Mouse (Mus musculus) embryonic facial prominence, embryonic 11.5 days (tissue): Measurements from ENCODE around the gene Chrna9. TPM values are rescaled to one million over a fixed set of nuclear protein-coding genes. Genes with fewer than 3 reads are reported as not detected.

ENCODE experiments used
- ATAC-seq: fragments of 200-750 bp; cut with Nextera tagmentation; replicated peaks from 2 replicates; pipeline ENCODE4 v1.8.0; 2017; ENCODE audit warnings: low read depth; ENCODE audit not compliant: insufficient number of reproducible peaks, low FRiP score, low TSS enrichment
- DNase-seq: peaks from one replicate; pipeline ENCODE4 v3.0.0-alpha.2; 2015; ENCODE audit warnings: low spot score
- H3K27ac ChIP-seq: fragments of 300-500 bp; sonication (generic); replicated peaks from 2 replicates; pipeline ENCODE4 v1.5.1; 2014; ENCODE audit warnings: mild to moderate bottlenecking, low read depth, low read length, control low read depth
- H3K27me3 ChIP-seq: fragments of 300-500 bp; sonication (generic); 2 replicates; pipeline ENCODE4 v1.6.1; 2014; ENCODE audit warnings: mild to moderate bottlenecking, low read length, moderate library complexity, mixed read lengths; ENCODE audit not compliant: control insufficient read depth, insufficient read depth
- H3K36me3 ChIP-seq: fragments of 300-500 bp; sonication (generic); replicated peaks from 2 replicates; pipeline ENCODE4 v1.6.1; 2014; ENCODE audit warnings: low read depth, mild to moderate bottlenecking, low read length, moderate library complexity, mixed read lengths; ENCODE audit not compliant: control insufficient read depth, insufficient read depth
- H3K4me1 ChIP-seq: fragments of 300-500 bp; sonication (generic); 2 replicates; pipeline ENCODE4 v1.6.1; 2014; ENCODE audit warnings: low read length, mixed read lengths; ENCODE audit not compliant: control insufficient read depth, insufficient read depth
- H3K4me2 ChIP-seq: fragments of 300-500 bp; sonication (generic); 2 replicates; pipeline ENCODE4 v1.6.1; 2014; ENCODE audit warnings: low read depth, mild to moderate bottlenecking, control low read depth, low read length, moderate library complexity
- H3K4me3 ChIP-seq: fragments of 300-500 bp; sonication (generic); 2 replicates; pipeline ENCODE4 v1.5.1; 2014; ENCODE audit warnings: low read depth, low read length, control low read depth
- H3K9ac ChIP-seq: fragments of 300-500 bp; sonication (generic); replicated peaks from 2 replicates; pipeline ENCODE4 v1.6.1; 2014; ENCODE audit warnings: mild to moderate bottlenecking, control low read depth, low read length
- H3K9me3 ChIP-seq: fragments of 300-500 bp; sonication (generic); replicated peaks from 2 replicates; pipeline ENCODE4 v1.6.1; 2016; ENCODE audit warnings: mild to moderate bottlenecking, low read length, inconsistent platforms, mixed read lengths; ENCODE audit not compliant: control insufficient read depth
- WGBS: fragments of 180-500 bp; shearing (Covaris S2); extraction: QIAGEN DNeasy Blood & Tissue Kit; methylation state at CpG from one replicate; pipeline ENCODE4 v1.1.7; 2014; 5-methylcytosine and 5-hydroxymethylcytosine counted together
- polyA plus RNA-seq: library from polyadenylated mRNA; unstranded; fragments of >200 nt; fragmentation: Nextera tagmentation; extraction: Ambion mirVana; gene quantifications from 2 replicates; pipeline ENCODE4 v1.2.1, GENCODE M21; 2014

The Chrna9 gene
- polyA plus RNA-seq, 1 experiment from 2014 or later: 0.65 TPM

- H3K27ac ChIP-seq: no peak overlapping the region
- 76% methylated on average over 4 of the region's 4 CpGs for WGBS
Measured at GRCm38 (mm10) chr5:65910398-65910797, 24.3 kb upstream of the Chrna9 start.

GRCm38 (mm10) chr5:65911676-65912075, 23.0 kb upstream of the Chrna9 start:
- Histone ChIP-seq H3K36me3 (no peaks in the 10 kb centered on the region), H3K9ac (no peak overlapping the region), H3K4me2 (no peak overlapping the region), H3K4me3 (no peak overlapping the region), H3K27me3 (no peaks in the 10 kb centered on the region), H3K4me1 (no peaks in the 10 kb centered on the region), H3K9me3 (no peaks in the 10 kb centered on the region), H3K27ac (no peak overlapping the region)
- no peak for ATAC-seq
- 76% methylated on average over 7 of the region's 7 CpGs for WGBS
- no peak for DNase-seq

More at GRCm38 (mm10) chr5:65910398-65910797, 24.3 kb upstream of the Chrna9 start:
- ATAC-seq (no peak), DNase-seq (no peak)
- Histone ChIP-seq H3K36me3 (no peaks in the 10 kb centered on the region), H3K9me3 (no peaks in the 10 kb centered on the region), H3K4me3 (no peak overlapping the region), H3K27me3 (no peaks in the 10 kb centered on the region), H3K4me1 (no peaks in the 10 kb centered on the region), H3K4me2 (no peak overlapping the region), H3K9ac (no peak overlapping the region)

GRCm38 (mm10) chr5:65912201-65912600, 22.5 kb upstream of the Chrna9 start:
- ATAC-seq (no peak), DNase-seq (no peak)
- Histone ChIP-seq H3K36me3 (no peaks in the 10 kb centered on the region), H3K4me3 (no peak overlapping the region), H3K4me1 (no peaks in the 10 kb centered on the region), H3K27ac (no peak overlapping the region), H3K27me3 (no peaks in the 10 kb centered on the region), H3K9me3 (no peaks in the 10 kb centered on the region), H3K4me2 (no peak overlapping the region), H3K9ac (no peak overlapping the region)
- 74% methylated on average over 5 of the region's 5 CpGs for WGBS

- no peaks in the 10 kb centered on the region for H3K9me3 ChIP-seq
- WGBS: 86% methylated on average over 9 of the region's 9 CpGs
- H3K27ac ChIP-seq: no peak overlapping the region
- H3K27me3 ChIP-seq: no peaks in the 10 kb centered on the region
- H3K36me3 ChIP-seq: no peaks in the 10 kb centered on the region
- H3K4me3 ChIP-seq: no peak overlapping the region
- no peak overlapping the region for H3K4me2 ChIP-seq
- ATAC-seq (no peak), DNase-seq (no peak)
- no peaks in the 10 kb centered on the region for H3K4me1 ChIP-seq
- no peak overlapping the region for H3K9ac ChIP-seq
Measured at GRCm38 (mm10) chr5:65913126-65913525, 21.6 kb upstream of the Chrna9 start.

GRCm38 (mm10) chr5:65914342-65914741, 20.4 kb upstream of the Chrna9 start:
- Histone ChIP-seq H3K4me1 (0 out of 2 replicates have a peak, but pooled peaks cover 3% of the 10 kb centered on the region), H3K36me3 (no peaks in the 10 kb centered on the region), H3K4me2 (no peak overlapping the region), H3K9me3 (no peaks in the 10 kb centered on the region), H3K4me3 (no peak overlapping the region), H3K9ac (no peak overlapping the region), H3K27me3 (no peaks in the 10 kb centered on the region), H3K27ac (no peak overlapping the region)
- DNase-seq (no peak), ATAC-seq (no peak)
- WGBS: 89% methylated on average over 7 of the region's 7 CpGs

- no peak for DNase-seq
- Histone ChIP-seq H3K27me3 (no peaks in the 10 kb centered on the region), H3K4me2 (no peak overlapping the region), H3K27ac (no peak overlapping the region), H3K9ac (no peak overlapping the region), H3K9me3 (no peaks in the 10 kb centered on the region), H3K4me3 (no peak overlapping the region), H3K4me1 (0 out of 2 replicates have a peak, but pooled peaks cover 3% of the 10 kb centered on the region), H3K36me3 (no peaks in the 10 kb centered on the region)
- WGBS: 85% methylated on average over 5 of the region's 5 CpGs
- ATAC-seq: no peak
Measured at GRCm38 (mm10) chr5:65916930-65917329, 17.8 kb upstream of the Chrna9 start.

GRCm38 (mm10) chr5:65918601-65919000, 16.1 kb upstream of the Chrna9 start:
- 0 out of 2 replicates have a peak, but pooled peaks cover 3% of the 10 kb centered on the region for H3K4me1 ChIP-seq
- H3K4me2 ChIP-seq: no peak overlapping the region
- H3K27me3 ChIP-seq: no peaks in the 10 kb centered on the region
- no peaks in the 10 kb centered on the region for H3K9me3 ChIP-seq
- no peak for ATAC-seq
- no peak overlapping the region for H3K4me3 ChIP-seq
- no peak overlapping the region for H3K9ac ChIP-seq
- H3K27ac ChIP-seq: no peak overlapping the region
- peak; percentile 36 for DNase-seq
- no peaks in the 10 kb centered on the region for H3K36me3 ChIP-seq
- WGBS: 72% methylated on average over 3 of the region's 3 CpGs

- Histone ChIP-seq H3K4me3 (no peak overlapping the region), H3K4me1 (0 out of 2 replicates have a peak, but pooled peaks cover 3% of the 10 kb centered on the region), H3K4me2 (no peak overlapping the region), H3K36me3 (no peaks in the 10 kb centered on the region), H3K9ac (no peak overlapping the region), H3K27me3 (no peaks in the 10 kb centered on the region), H3K27ac (no peak overlapping the region), H3K9me3 (no peaks in the 10 kb centered on the region)
- WGBS: 79% methylated on average over 12 of the region's 12 CpGs
- no peak for ATAC-seq
- DNase-seq: no peak
Measured at GRCm38 (mm10) chr5:65919326-65919725, 15.4 kb upstream of the Chrna9 start.
